Mouse (Mus musculus): ENCODE data around the gene Chp1.

DNA sequence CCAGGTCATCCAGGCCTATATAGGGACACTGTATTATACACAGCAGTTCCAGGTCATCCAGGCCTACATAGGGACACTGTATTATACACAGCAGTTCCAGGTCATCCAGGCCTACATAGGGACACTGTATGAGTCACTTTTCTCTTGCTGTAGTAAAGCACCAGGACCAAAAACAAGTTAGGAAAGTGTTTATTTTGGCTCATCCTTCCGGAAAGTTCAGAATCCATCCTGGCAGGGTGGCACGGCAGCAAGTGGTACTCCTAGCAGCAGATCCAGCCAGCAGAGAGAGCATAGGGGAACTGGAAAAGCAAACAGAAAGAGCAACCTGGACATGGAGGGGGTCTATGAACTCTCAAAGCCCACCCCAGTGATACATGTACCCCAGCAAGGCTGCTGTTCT is 36.6 kb upstream of the Chp1 start:
- TF ChIP-seq POLR2A (IDR thresholded peaks at IDR 0.05; ENCODE audit: insufficient read length, low read depth) = no peak
- no peak for TF ChIP-seq USF1 (IDR thresholded peaks at IDR 0.05; ENCODE audit: low read depth)
- TF ChIP-seq MYOD1 (IDR thresholded peaks at IDR 0.05; ENCODE audit: control insufficient read depth in 1 of 3, insufficient read length in 2 of 3, low read depth in 2 of 3) = no peak
- no peak for TF ChIP-seq POLR2AphosphoS2 (IDR thresholded peaks at IDR 0.05; ENCODE audit: insufficient read length, low read depth)
- no peak for TF ChIP-seq MAX (IDR thresholded peaks at IDR 0.05; ENCODE audit: low read depth)
- no peak for TF ChIP-seq E2F4 (IDR thresholded peaks at IDR 0.05; ENCODE audit: insufficient read depth)
- no peak for TF ChIP-seq TCF3 (IDR thresholded peaks at IDR 0.05; ENCODE audit: insufficient read length, low read depth)
- no peak for TF ChIP-seq CEBPB (IDR thresholded peaks at IDR 0.05; ENCODE audit: insufficient read depth, poor library complexity, severe bottlenecking)
- no peak for TF ChIP-seq MYOG (IDR thresholded peaks at IDR 0.05; ENCODE audit: control insufficient read depth in 1 of 3, insufficient read depth in 1 of 3, insufficient read length in 2 of 3, low read depth in 2 of 3)
- no peak for TF ChIP-seq SRF (IDR thresholded peaks at IDR 0.05; ENCODE audit: control insufficient read depth, insufficient read length, low read depth)
- no peak for TF ChIP-seq TCF12 (IDR thresholded peaks at IDR 0.05; ENCODE audit: insufficient read depth, poor library complexity, severe bottlenecking)

All from myocyte (in vitro differentiated cells).